Mouse (Mus musculus): ENCODE results near the gene Slmap. TPM values are rescaled to one million over a fixed set of nuclear protein-coding genes. Genes with fewer than 3 reads are reported as not detected.

Gene Slmap
- polyA plus RNA-seq, 1 experiment from 2014 or later = 22.3 TPM

GRCm38 (mm10) chr14:26542136-26542535 is 7.4 kb upstream of the Slmap start:
- no peaks in the 10 kb centered on the region for H3K27me3 ChIP-seq (ENCODE audit: control insufficient read depth, insufficient read depth, low read length)
- no peak overlapping the region for H3K9ac ChIP-seq (replicated peaks; ENCODE audit: low read length)
- DNase-seq (ENCODE audit: low spot score) (no peak), ATAC-seq (replicated peaks; ENCODE audit: insufficient number of reproducible peaks, low FRiP score, low TSS enrichment, low read depth) (no peak)
- no peak overlapping the region for H3K4me3 ChIP-seq (ENCODE audit: low read depth, low read length)
- H3K4me2 ChIP-seq (ENCODE audit: low read depth, low read length) = no peak overlapping the region
- no peaks in the 10 kb centered on the region for H3K36me3 ChIP-seq (replicated peaks; ENCODE audit: control insufficient read depth, insufficient read depth, low read depth, low read length)
- H3K9me3 ChIP-seq (replicated peaks; ENCODE audit: control insufficient read depth, low read length) = no peaks in the 10 kb centered on the region
- WGBS = 85% methylated on average over 1 of the region's 1 CpGs
- no peak overlapping the region for H3K27ac ChIP-seq (replicated peaks; ENCODE audit: low read depth, low read length)
- H3K4me1 ChIP-seq (ENCODE audit: control insufficient read depth, insufficient read depth, low read length) = no peaks in the 10 kb centered on the region

- ATAC-seq (replicated peaks; ENCODE audit: insufficient number of reproducible peaks, low FRiP score, low TSS enrichment, low read depth) (no peak), DNase-seq (ENCODE audit: low spot score) (no peak)
- H3K27me3 ChIP-seq (ENCODE audit: control insufficient read depth, insufficient read depth, low read length) = no peaks in the 10 kb centered on the region
- no peak overlapping the region for H3K4me2 ChIP-seq (ENCODE audit: low read depth, low read length)
- no peak overlapping the region for H3K9ac ChIP-seq (replicated peaks; ENCODE audit: low read length)
- no peak overlapping the region for H3K27ac ChIP-seq (replicated peaks; ENCODE audit: low read depth, low read length)
- H3K36me3 ChIP-seq (replicated peaks; ENCODE audit: control insufficient read depth, insufficient read depth, low read depth, low read length) = no peaks in the 10 kb centered on the region
- H3K9me3 ChIP-seq (replicated peaks; ENCODE audit: control insufficient read depth, low read length) = no peaks in the 10 kb centered on the region
- no peaks in the 10 kb centered on the region for H3K4me1 ChIP-seq (ENCODE audit: control insufficient read depth, insufficient read depth, low read length)
- H3K4me3 ChIP-seq (ENCODE audit: low read depth, low read length) = no peak overlapping the region
- WGBS = 53% methylated on average over 1 of the region's 1 CpGs
These were observed 5.8 kb upstream of the Slmap start for GRCm38 (mm10) chr14:26540577-26540976.

GRCm38 (mm10) chr14:26539241-26539640 is 4.5 kb upstream of the Slmap start:
- DNase-seq (ENCODE audit: low spot score) = no peak
- Histone ChIP-seq H3K27me3 (ENCODE audit: control insufficient read depth, insufficient read depth, low read length) (no peaks in the 10 kb centered on the region), H3K9me3 (replicated peaks; ENCODE audit: control insufficient read depth, low read length) (no peaks in the 10 kb centered on the region), H3K27ac (replicated peaks; ENCODE audit: low read depth, low read length) (no peak overlapping the region), H3K4me1 (ENCODE audit: control insufficient read depth, insufficient read depth, low read length) (no peaks in the 10 kb centered on the region), H3K9ac (replicated peaks; ENCODE audit: low read length) (no peak overlapping the region), H3K4me3 (ENCODE audit: low read depth, low read length) (no peak overlapping the region), H3K36me3 (replicated peaks; ENCODE audit: control insufficient read depth, insufficient read depth, low read depth, low read length) (no peaks in the 10 kb centered on the region), H3K4me2 (ENCODE audit: low read depth, low read length) (no peak overlapping the region)
- WGBS = 89% methylated on average over 4 of the region's 4 CpGs
- ATAC-seq (replicated peaks; ENCODE audit: insufficient number of reproducible peaks, low FRiP score, low TSS enrichment, low read depth) = no peak

- DNase-seq (ENCODE audit: low spot score) = peak; percentile 58
- no peaks in the 10 kb centered on the region for H3K36me3 ChIP-seq (replicated peaks; ENCODE audit: control insufficient read depth, insufficient read depth, low read depth, low read length)
- no peaks in the 10 kb centered on the region for H3K9me3 ChIP-seq (replicated peaks; ENCODE audit: control insufficient read depth, low read length)
- H3K9ac ChIP-seq (replicated peaks; ENCODE audit: low read length) = peak overlapping the region; percentile 90
- WGBS = under 1% methylated on average over 83 of the region's 92 CpGs
- no peaks in the 10 kb centered on the region; the same call in 1 of the 2 replicates for H3K4me1 ChIP-seq (ENCODE audit: control insufficient read depth, insufficient read depth, low read length)
- peak overlapping the region; percentile 95 for H3K4me3 ChIP-seq (ENCODE audit: low read depth, low read length)
- peak overlapping the region; percentile 82 for H3K4me2 ChIP-seq (ENCODE audit: low read depth, low read length)
- peak; percentile 79 for ATAC-seq (replicated peaks; ENCODE audit: insufficient number of reproducible peaks, low FRiP score, low TSS enrichment, low read depth)
- H3K27me3 ChIP-seq (ENCODE audit: control insufficient read depth, insufficient read depth, low read length) = no peaks in the 10 kb centered on the region
- H3K27ac ChIP-seq (replicated peaks; ENCODE audit: low read depth, low read length) = peak overlapping the region; percentile 58
These were observed 642 bp downstream of the Slmap start for GRCm38 (mm10) chr14:26533821-26534756.

- Histone ChIP-seq H3K9me3 (replicated peaks; ENCODE audit: control insufficient read depth, low read length) (no peaks in the 10 kb centered on the region), H3K4me2 (ENCODE audit: low read depth, low read length) (peak overlapping the region; percentile 82), H3K27ac (replicated peaks; ENCODE audit: low read depth, low read length) (no peak overlapping the region), H3K4me1 (ENCODE audit: control insufficient read depth, insufficient read depth, low read length) (no peaks in the 10 kb centered on the region; the same call in 1 of the 2 replicates), H3K36me3 (replicated peaks; ENCODE audit: control insufficient read depth, insufficient read depth, low read depth, low read length) (no peaks in the 10 kb centered on the region), H3K9ac (replicated peaks; ENCODE audit: low read length) (peak overlapping the region; percentile 90), H3K27me3 (ENCODE audit: control insufficient read depth, insufficient read depth, low read length) (no peaks in the 10 kb centered on the region), H3K4me3 (ENCODE audit: low read depth, low read length) (peak overlapping the region; percentile 95)
- ATAC-seq (replicated peaks; ENCODE audit: insufficient number of reproducible peaks, low FRiP score, low TSS enrichment, low read depth) (no peak), DNase-seq (ENCODE audit: low spot score) (no peak)
- 18% methylated on average over 19 of the region's 19 CpGs for WGBS
These were observed 1.5 kb downstream of the Slmap start for GRCm38 (mm10) chr14:26533267-26533666.

- H3K9ac ChIP-seq (replicated peaks; ENCODE audit: low read length) = no peak overlapping the region
- no peak overlapping the region for H3K27ac ChIP-seq (replicated peaks; ENCODE audit: low read depth, low read length)
- ATAC-seq (replicated peaks; ENCODE audit: insufficient number of reproducible peaks, low FRiP score, low TSS enrichment, low read depth) (no peak), DNase-seq (ENCODE audit: low spot score) (no peak)
- 51% methylated on average over 9 of the region's 9 CpGs for WGBS
- no peaks in the 10 kb centered on the region for H3K27me3 ChIP-seq (ENCODE audit: control insufficient read depth, insufficient read depth, low read length)
- H3K4me2 ChIP-seq (ENCODE audit: low read depth, low read length) = peak overlapping the region; percentile 82
- H3K4me3 ChIP-seq (ENCODE audit: low read depth, low read length) = peak overlapping the region; percentile 95
- H3K36me3 ChIP-seq (replicated peaks; ENCODE audit: control insufficient read depth, insufficient read depth, low read depth, low read length) = no peaks in the 10 kb centered on the region
- H3K4me1 ChIP-seq (ENCODE audit: control insufficient read depth, insufficient read depth, low read length) = no peaks in the 10 kb centered on the region; the same call in 1 of the 2 replicates
- H3K9me3 ChIP-seq (replicated peaks; ENCODE audit: control insufficient read depth, low read length) = no peaks in the 10 kb centered on the region
These were observed 2.0 kb downstream of the Slmap start for GRCm38 (mm10) chr14:26532752-26533151.

- Histone ChIP-seq H3K27ac (replicated peaks; ENCODE audit: low read depth, low read length) (no peak overlapping the region), H3K4me2 (ENCODE audit: low read depth, low read length) (no peak overlapping the region), H3K9me3 (replicated peaks; ENCODE audit: control insufficient read depth, low read length) (no peaks in the 10 kb centered on the region), H3K36me3 (replicated peaks; ENCODE audit: control insufficient read depth, insufficient read depth, low read depth, low read length) (no peaks in the 10 kb centered on the region), H3K4me1 (ENCODE audit: control insufficient read depth, insufficient read depth, low read length) (no peaks in the 10 kb centered on the region; the same call in 1 of the 2 replicates), H3K27me3 (ENCODE audit: control insufficient read depth, insufficient read depth, low read length) (no peaks in the 10 kb centered on the region), H3K4me3 (ENCODE audit: low read depth, low read length) (no peak overlapping the region), H3K9ac (replicated peaks; ENCODE audit: low read length) (no peak overlapping the region)
- WGBS = 80% methylated on average over 10 of the region's 10 CpGs
- ATAC-seq (replicated peaks; ENCODE audit: insufficient number of reproducible peaks, low FRiP score, low TSS enrichment, low read depth) (no peak), DNase-seq (ENCODE audit: low spot score) (no peak)
These were observed 3.1 kb downstream of the Slmap start for GRCm38 (mm10) chr14:26531410-26532313.
